Mouse (Mus musculus) thymus, adult 2 months (tissue): ENCODE measurements around the gene Tbxas1. TPM values are rescaled to one million over a fixed set of nuclear protein-coding genes. Genes with fewer than 3 reads are reported as not detected.

ENCODE experiments used
- DNase-seq: peaks from one replicate; pipeline ENCODE4 v3.0.0; 2021
- H3K27ac ChIP-seq: fragments of 200-500 bp; 2 replicates; pipeline ENCODE4 v1.5.1; 2012; ENCODE audit warnings: low read length, control low read depth; ENCODE audit not compliant: control insufficient read depth, insufficient read depth
- H3K27me3 ChIP-seq: fragments of 200-500 bp; 2 replicates; pipeline ENCODE4 v1.6.1; 2012; ENCODE audit warnings: mild to moderate bottlenecking, low read length, moderate library complexity, mixed read lengths; ENCODE audit not compliant: control insufficient read depth, insufficient read depth
- H3K36me3 ChIP-seq: fragments of 200-500 bp; 2 replicates; pipeline ENCODE4 v1.6.1; 2012; ENCODE audit warnings: mild to moderate bottlenecking, low read length, moderate library complexity; ENCODE audit not compliant: control insufficient read depth, insufficient read depth
- H3K4me1 ChIP-seq: fragments of 200-500 bp; replicated peaks from 2 replicates; pipeline ENCODE4 v1.6.1; 2012; ENCODE audit warnings: low read length; ENCODE audit not compliant: control insufficient read depth, insufficient read depth
- H3K4me3 ChIP-seq: fragments of 200-500 bp; 2 replicates; pipeline ENCODE4 v1.5.1; 2012; ENCODE audit warnings: mild to moderate bottlenecking, low read length, control low read depth, moderate library complexity; ENCODE audit not compliant: control insufficient read depth, insufficient read depth
- CTCF ChIP-seq: fragments of 200-500 bp; IDR thresholded peaks from 2 replicates; pipeline ENCODE4 v1.5.1; 2012; ENCODE audit warnings: mild to moderate bottlenecking, control low read depth, low read length, moderate library complexity, borderline replicate concordance; ENCODE audit not compliant: control insufficient read depth, poor library complexity, insufficient read depth; ENCODE audit errors: extremely low read depth
- POLR2A ChIP-seq: fragments of 200-500 bp; IDR thresholded peaks from 2 replicates; pipeline ENCODE4 v1.6.1; 2012; ENCODE audit warnings: mild to moderate bottlenecking, low read length, control low read depth, moderate library complexity; ENCODE audit not compliant: control insufficient read depth, poor library complexity, insufficient read depth; ENCODE audit errors: extremely low read depth
- WGBS: fragments of 180-500 bp; shearing (Covaris S2); methylation state at CpG from one replicate; pipeline ENCODE4 v1.1.7; 2018; 5-methylcytosine and 5-hydroxymethylcytosine counted together
- polyA plus RNA-seq: library from polyadenylated mRNA; depleted of rRNA; stranded (reverse); fragments of >200 nt; gene quantifications from 2 replicates; pipeline ENCODE4 v1.2.3, GENCODE M21; 2012

Gene Tbxas1
- polyA plus RNA-seq, 1 experiment: 6.0 TPM

GRCm38 (mm10) chr6:38866357-38866756 lies 8.8 kb upstream of the Tbxas1 start:
- Histone ChIP-seq H3K4me3 (no peak overlapping the region), H3K36me3 (no peaks in the 10 kb centered on the region), H3K27me3 (no peaks in the 10 kb centered on the region), H3K4me1 (no peaks in the 10 kb centered on the region; the same call in 1 of the 2 replicates), H3K27ac (no peak overlapping the region)
- 97% methylated on average over 1 of the region's 1 CpGs for WGBS
- TF ChIP-seq CTCF (no peak), POLR2A (no peak)
- DNase-seq: no peak

GRCm38 (mm10) chr6:38866761-38867160 lies 8.4 kb upstream of the Tbxas1 start:
- Histone ChIP-seq H3K4me3 (no peak overlapping the region), H3K27ac (no peak overlapping the region), H3K36me3 (no peaks in the 10 kb centered on the region), H3K27me3 (no peaks in the 10 kb centered on the region), H3K4me1 (no peaks in the 10 kb centered on the region; the same call in 1 of the 2 replicates)
- no peak for TF ChIP-seq CTCF
- no peak for TF ChIP-seq POLR2A
- no peak for DNase-seq
- WGBS: 94% methylated on average over 2 of the region's 2 CpGs

GRCm38 (mm10) chr6:38867291-38867690 lies 7.9 kb upstream of the Tbxas1 start:
- Histone ChIP-seq H3K27ac (no peak overlapping the region), H3K27me3 (no peaks in the 10 kb centered on the region), H3K4me1 (no peaks in the 10 kb centered on the region; the same call in 1 of the 2 replicates), H3K36me3 (no peaks in the 10 kb centered on the region), H3K4me3 (no peak overlapping the region)
- WGBS: 89% methylated on average over 1 of the region's 1 CpGs
- TF ChIP-seq POLR2A (no peak), CTCF (no peak)
- DNase-seq: no peak

- Histone ChIP-seq H3K4me3 (no peak overlapping the region), H3K27ac (no peak overlapping the region), H3K27me3 (no peaks in the 10 kb centered on the region), H3K4me1 (no peaks in the 10 kb centered on the region; the same call in 1 of the 2 replicates), H3K36me3 (no peaks in the 10 kb centered on the region)
- no peak for DNase-seq
- 95% methylated on average over 1 of the region's 1 CpGs for WGBS
- TF ChIP-seq CTCF: no peak
- no peak for TF ChIP-seq POLR2A
Measured at GRCm38 (mm10) chr6:38868974-38869373, 6.2 kb upstream of the Tbxas1 start.

GRCm38 (mm10) chr6:38870070-38870469 lies 5.1 kb upstream of the Tbxas1 start:
- DNase-seq: no peak
- 83% methylated on average over 2 of the region's 2 CpGs for WGBS
- H3K27me3 ChIP-seq: no peaks in the 10 kb centered on the region
- no peaks in the 10 kb centered on the region for H3K4me1 ChIP-seq
- H3K36me3 ChIP-seq: no peaks in the 10 kb centered on the region
- TF ChIP-seq POLR2A (no peak), CTCF (no peak)
- no peak overlapping the region for H3K4me3 ChIP-seq
- H3K27ac ChIP-seq: no peak overlapping the region

GRCm38 (mm10) chr6:38871051-38871450 lies 4.2 kb upstream of the Tbxas1 start:
- 62% methylated on average over 7 of the region's 7 CpGs for WGBS
- DNase-seq: no peak
- TF ChIP-seq POLR2A (no peak), CTCF (no peak)
- no peaks in the 10 kb centered on the region for H3K4me1 ChIP-seq
- no peaks in the 10 kb centered on the region for H3K36me3 ChIP-seq
- no peak overlapping the region for H3K27ac ChIP-seq
- H3K27me3 ChIP-seq: no peaks in the 10 kb centered on the region
- no peak overlapping the region for H3K4me3 ChIP-seq

GRCm38 (mm10) chr6:38873316-38873715 lies 1.9 kb upstream of the Tbxas1 start:
- no peak for TF ChIP-seq CTCF
- no peak for TF ChIP-seq POLR2A
- H3K27ac ChIP-seq: no peak overlapping the region
- no peaks in the 10 kb centered on the region for H3K36me3 ChIP-seq
- H3K4me3 ChIP-seq: no peak overlapping the region
- no peaks in the 10 kb centered on the region for H3K27me3 ChIP-seq
- H3K4me1 ChIP-seq: 0 out of 2 replicates have a peak, but pooled peaks cover 4% of the 10 kb centered on the region
- no peak for DNase-seq
- 92% methylated on average over 1 of the region's 1 CpGs for WGBS
